10 mouse cellular contexts compared by ENCODE assay signal in the genomic region with DNA sequence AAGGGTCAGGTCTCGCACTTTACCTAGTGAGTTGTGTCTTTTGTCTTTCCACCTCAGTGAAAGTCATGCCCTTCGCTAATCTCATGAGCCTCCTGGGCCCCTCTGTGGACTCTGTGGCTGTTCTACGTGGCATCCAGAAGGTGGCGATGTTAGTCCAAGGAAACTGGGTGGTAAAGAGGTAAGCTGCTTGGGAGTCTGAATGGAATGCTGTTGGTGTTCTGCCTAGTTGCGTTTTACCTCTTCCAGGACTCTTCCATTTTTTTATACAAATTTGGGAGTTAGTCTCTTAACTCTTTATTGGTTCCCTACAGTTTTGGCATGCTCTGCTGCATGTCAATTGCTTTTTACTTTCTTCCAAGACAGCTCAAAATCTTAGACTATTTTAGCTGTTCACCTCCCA. TPM values are rescaled to one million over a fixed set of nuclear protein-coding genes. Genes with fewer than 3 reads are reported as not detected.
DNase-seq lines count a peak whose midpoint lies in the region.
"Had no signal": no experiment of that assay in that cellular context is flagged by ENCODE, and none has a peak within 500 bp of the region (broad histone marks: within the 10 kb centered on the region; RNA-seq: fewer than 3 reads in every experiment).

No protein-coding gene starts in this region.

- H3K27me3 ChIP-seq in splenic B cell, adult 2 months (ENCODE audit: control insufficient read depth, insufficient read depth, low read length, poor library complexity, severe bottlenecking), result no peaks in the 10 kb centered on the region
- H3K27me3 ChIP-seq: embryonic facial prominence, embryonic 13.5 days; neural tube, embryonic 13.5 days had no signal

- peaks cover 9% of the 10 kb centered on the region for H3K36me3 ChIP-seq in splenic B cell, adult 2 months (ENCODE audit: control insufficient read depth, insufficient read depth, low read length, poor library complexity, severe bottlenecking)

- DNase-seq in gastrocnemius, postnatal 10 days, result peak; percentile 38
- no peak for DNase-seq in gastrocnemius, adult 8-10 months (ENCODE audit: low spot score in 2 of 2)
- DNase-seq in CD4-positive, CD25-positive, alpha-beta regulatory T cell, adult 2 months (ENCODE audit: low read depth, low spot score), result peak; percentile 77
- DNase-seq in adrenal gland, postnatal 36 days, result peak; percentile 41 to 62
- DNase-seq in forelimb bud, embryonic 11.5 days (ENCODE audit: low read depth, low spot score), result peak; percentile 64
- peak; percentile 71 for DNase-seq in kidney, postnatal 14 days
- DNase-seq in lung, postnatal 25 days (ENCODE audit: low spot score), result peak; percentile 59
- DNase-seq in splenic B cell, adult 2 months (ENCODE audit: low read depth, low spot score), result peak; percentile 72

RNA-seq across cellular contexts. Expression of gene Polr3e, which starts 17.2 kb away (rescaled TPM):
- total RNA-seq in gastrocnemius, postnatal 10 days (2021), result 10 to 100 TPM; 14.0 to 15.9 TPM
- total RNA-seq in gastrocnemius, adult 8-10 months (2022), result 10 to 100 TPM in 1 of 4 experiments, 1 to 10 TPM in 3; 7.7 to 11.2 (median 8.4) TPM
- total RNA-seq in adrenal gland, postnatal 36 days (2021), result 10 to 100 TPM; 23.1 to 25.9 TPM

RNA-seq across cellular contexts. Expression of gene Cdr2, which starts 47.4 kb away (rescaled TPM):
- total RNA-seq in gastrocnemius, postnatal 10 days (2021), result 10 to 100 TPM in 1 of 2 experiments, 1 to 10 TPM in 1; 6.9 to 10.9 TPM
- 1 to 10 TPM; 1.2 to 2.7 (median 1.6) TPM for total RNA-seq in gastrocnemius, adult 8-10 months (2022)
- total RNA-seq in adrenal gland, postnatal 36 days (2021), result 10 to 100 TPM in 1 of 2 experiments, 1 to 10 TPM in 1; 4.9 to 15.0 TPM

RNA-seq across cellular contexts. Expression of gene Mfsd13b, which starts 47.6 kb away (rescaled TPM):
- total RNA-seq in gastrocnemius, postnatal 10 days (2021), result not detected
- total RNA-seq in gastrocnemius, adult 8-10 months (2022), result not detected
- not detected for total RNA-seq in adrenal gland, postnatal 36 days (2021)

Comparison
In these comparisons a context has a peak if more than half of its experiments do, and no peak if none do; other contexts are left out.
1. DNase-seq: peak in gastrocnemius, postnatal 10 days (single experiment), CD4-positive, CD25-positive, alpha-beta regulatory T cell, adult 2 months (single experiment), adrenal gland, postnatal 36 days (2 of 2), forelimb bud, embryonic 11.5 days (single experiment), kidney, postnatal 14 days (single experiment), lung, postnatal 25 days (single experiment) and splenic B cell, adult 2 months (single experiment); none in gastrocnemius, adult 8-10 months (0 of 2).